Mouse (Mus musculus): Measurements from ENCODE around the gene Bri3.
A peak's percentile ranks its signal among the peaks of the same experiment; 100 is the strongest.
"Not testable (repeated sequence)": the region's sequence is repeated elsewhere in the genome, so short reads cannot be mapped to it uniquely, and the experiment has no call there.

Bri3 gene

GRCm38 (mm10) chr5:144296090-144296604 lies 51.9 kb downstream of the Bri3 start:
- DNase-seq (ENCODE audit: low spot score), result no peak

GRCm38 (mm10) chr5:144303071-144303470 lies 58.8 kb downstream of the Bri3 start:
- DNase-seq (ENCODE audit: low spot score), result no peak

GRCm38 (mm10) chr5:144308929-144309328 lies 64.7 kb downstream of the Bri3 start:
- no peak for DNase-seq (ENCODE audit: low spot score)

GRCm38 (mm10) chr5:144312183-144312582 lies 67.9 kb downstream of the Bri3 start:
- peak; percentile 52 for DNase-seq (ENCODE audit: low spot score)

GRCm38 (mm10) chr5:144313335-144313734 lies 69.1 kb downstream of the Bri3 start:
- DNase-seq (ENCODE audit: low spot score), result peak; percentile 63

GRCm38 (mm10) chr5:144314731-144315494 lies 70.7 kb downstream of the Bri3 start:
- peak; percentile 42 for DNase-seq (ENCODE audit: low spot score)

GRCm38 (mm10) chr5:144316442-144316841 lies 72.2 kb downstream of the Bri3 start:
- no peak for DNase-seq (ENCODE audit: low spot score)

- DNase-seq (ENCODE audit: low spot score), result no peak
These were observed 73.2 kb downstream of the Bri3 start for GRCm38 (mm10) chr5:144317426-144317825.

- DNase-seq (ENCODE audit: low spot score), result no peak
These were observed 74.0 kb downstream of the Bri3 start for GRCm38 (mm10) chr5:144318286-144318685.

- peak; percentile 79 for DNase-seq (ENCODE audit: low spot score)
These were observed 77.4 kb downstream of the Bri3 start for GRCm38 (mm10) chr5:144321681-144322080.

- no peak for DNase-seq (ENCODE audit: low spot score)
These were observed 78.5 kb downstream of the Bri3 start for GRCm38 (mm10) chr5:144322717-144323116.

- DNase-seq (ENCODE audit: low spot score), result no peak
These were observed 89.8 kb downstream of the Bri3 start for GRCm38 (mm10) chr5:144334010-144334409.

- not testable (repeated sequence) for DNase-seq (ENCODE audit: low spot score)
These were observed 91.1 kb downstream of the Bri3 start for GRCm38 (mm10) chr5:144335357-144335756.

GRCm38 (mm10) chr5:144338787-144339186 lies 94.5 kb downstream of the Bri3 start:
- no peak for DNase-seq (ENCODE audit: low spot score)

GRCm38 (mm10) chr5:144341085-144341484 lies 96.8 kb downstream of the Bri3 start:
- no peak for DNase-seq (ENCODE audit: low spot score)

GRCm38 (mm10) chr5:144344592-144344991 lies 100.4 kb downstream of the Bri3 start:
- no peak for DNase-seq (ENCODE audit: low spot score)

GRCm38 (mm10) chr5:144351185-144351584 lies 106.9 kb downstream of the Bri3 start:
- no peak for DNase-seq (ENCODE audit: low spot score)

- no peak for DNase-seq (ENCODE audit: low spot score)
These were observed 108.2 kb downstream of the Bri3 start for GRCm38 (mm10) chr5:144352250-144353047.

GRCm38 (mm10) chr5:144356776-144357455 lies 112.7 kb downstream of the Bri3 start:
- DNase-seq (ENCODE audit: low spot score), result no peak

- no peak for DNase-seq (ENCODE audit: low spot score)
These were observed 113.3 kb downstream of the Bri3 start for GRCm38 (mm10) chr5:144357551-144357880.

GRCm38 (mm10) chr5:144357881-144358591 lies 113.8 kb downstream of the Bri3 start, which contains the start of gene Baiap2l1:
TSS of gene Baiap2l1 (minus strand) at chr5:144358112.
- DNase-seq (ENCODE audit: low spot score), result peak; percentile 100

GRCm38 (mm10) chr5:144358592-144358917 lies 114.3 kb downstream of the Bri3 start:
- DNase-seq (ENCODE audit: low spot score), result no peak

All from yolk sac, embryonic 10.5 days (tissue).